Comparison of ENCODE assay signal across 9 mouse cellular contexts in genomic region chr19:47821494-47821872, GRCm38 (mm10). TPM values are rescaled to one million over a fixed set of nuclear protein-coding genes. Genes with fewer than 3 reads are reported as not detected.
DNase-seq lines count a peak whose midpoint lies in the region; ATAC-seq and TF ChIP-seq lines count a peak whose summit lies in the region.
"Had no signal": no experiment of that assay in that cellular context is flagged by ENCODE, and none has a peak within 500 bp of the region (broad histone marks: within the 10 kb centered on the region; RNA-seq: fewer than 3 reads in every experiment).

No protein-coding gene starts in this region.

- ATAC-seq in kidney, embryonic 15.5 days (replicated peaks; ENCODE audit: low FRiP score): no peak
- ATAC-seq in megakaryocyte progenitor cell, adult 5-6 weeks (replicated peaks; ENCODE audit: poor library complexity): peak; percentile 69

- H3K9ac ChIP-seq in kidney, embryonic 15.5 days: no peak overlapping the region
- H3K9ac ChIP-seq in ES-Bruce4 (ENCODE audit: low read depth, poor library complexity, severe bottlenecking): no peak overlapping the region

- no peak for TF ChIP-seq CTCF in ES-Bruce4 (IDR thresholded peaks at IDR 0.05; ENCODE audit: low read depth, low read length)

- H3K4me1 ChIP-seq in kidney, embryonic 15.5 days: peaks cover 9% of the 10 kb centered on the region; the same call in 1 of the 2 replicates
- H3K4me1 ChIP-seq in ES-Bruce4 (ENCODE audit: control insufficient read depth, insufficient read depth, low read length): no peaks in the 10 kb centered on the region

- H3K27me3 ChIP-seq in kidney, embryonic 15.5 days: peaks cover 16% of the 10 kb centered on the region
- H3K27me3 ChIP-seq in ES-Bruce4 (ENCODE audit: control insufficient read depth, insufficient read depth, low read length, poor library complexity, severe bottlenecking): no peaks in the 10 kb centered on the region

- no peak for DNase-seq in kidney, postnatal 10 days
- DNase-seq in B cell, adult 2 months: peak; percentile 24 to 26
- no peak for DNase-seq in retina, postnatal 1 day
- no peak for DNase-seq in layer of hippocampus, adult 18-20 months (ENCODE audit: low spot score in 2 of 2)

- no peak for TF ChIP-seq POLR2A in ES-Bruce4 (IDR thresholded peaks at IDR 0.05; ENCODE audit: insufficient read depth, low read length)

- H3K36me3 ChIP-seq in kidney, embryonic 15.5 days: no peaks in the 10 kb centered on the region
- H3K36me3 ChIP-seq in ES-Bruce4 (ENCODE audit: control insufficient read depth, insufficient read depth, low read length, poor library complexity, severe bottlenecking): no peaks in the 10 kb centered on the region

- no peaks in the 10 kb centered on the region for H3K9me3 ChIP-seq in kidney, embryonic 15.5 days (replicated peaks)
- H3K9me3 ChIP-seq in ES-Bruce4 (replicated peaks; ENCODE audit: control insufficient read depth, insufficient read depth, low read length, poor library complexity, severe bottlenecking): no peaks in the 10 kb centered on the region

- no peak overlapping the region for H3K4me3 ChIP-seq in kidney, embryonic 15.5 days (replicated peaks)
- H3K4me3 ChIP-seq in ES-Bruce4 (ENCODE audit: low read depth, low read length): no peak overlapping the region
- H3K4me3 ChIP-seq: erythroblast, embryonic 14.5 days had no signal

- H3K27ac ChIP-seq in kidney, embryonic 15.5 days: no peak overlapping the region
- 0 out of 2 replicates have a peak overlapping the region, but pooled peaks have one; percentile 15 for H3K27ac ChIP-seq in ES-Bruce4 (ENCODE audit: insufficient read depth, low read length)

- no peak for TF ChIP-seq EP300 in ES-Bruce4 (IDR thresholded peaks at IDR 0.05; ENCODE audit: insufficient read depth, low read depth, low read length)

- WGBS in kidney, embryonic 15.5 days: 57% methylated on average over 7 of the region's 7 CpGs

- 0 out of 2 replicates have a peak overlapping the region, but pooled peaks have one; percentile 23 for H3K4me2 ChIP-seq in kidney, embryonic 15.5 days

RNA-seq across cellular contexts. Expression of gene Gsto1, which starts 33.3 kb away (rescaled TPM):
- 115 and 119 TPM in 2 replicates for polyA plus RNA-seq in kidney, embryonic 15.5 days (2015; fragmentation: Nextera tagmentation; extraction: Ambion mirVana)
- 125 and 130 TPM in 2 replicates for polyA plus RNA-seq in ES-Bruce4 (2011; ENCODE audit: insufficient read depth, insufficient read length, low read depth, missing spikeins)
- 413 and 417 TPM in 2 replicates for total RNA-seq in megakaryocyte progenitor cell, adult 5-6 weeks (2015)
- total RNA-seq in megakaryocyte progenitor cell, adult 5-6 weeks (2017): 162 and 194 TPM in 2 replicates
- total RNA-seq in layer of hippocampus, adult 18-20 months (2021): 10 to 100 TPM; 46.2 to 47.4 TPM

RNA-seq across cellular contexts. Expression of gene Gsto2, which starts 43.9 kb away (rescaled TPM):
- 1.6 and 2.0 TPM in 2 replicates for polyA plus RNA-seq in kidney, embryonic 15.5 days (2015; fragmentation: Nextera tagmentation; extraction: Ambion mirVana)
- 1.2 TPM in 2 replicates for polyA plus RNA-seq in ES-Bruce4 (2011; ENCODE audit: insufficient read depth, insufficient read length, low read depth, missing spikeins)
- total RNA-seq in megakaryocyte progenitor cell, adult 5-6 weeks (2015): not detected in 2 replicates
- total RNA-seq in megakaryocyte progenitor cell, adult 5-6 weeks (2017): 0.34 and 0.62 TPM in 2 replicates
- 1 to 10 TPM; 2.9 to 3.7 TPM for total RNA-seq in layer of hippocampus, adult 18-20 months (2021)
- total RNA-seq: MEL had no signal
- polyA plus RNA-seq: erythroblast, embryonic 14.5 days had no signal

Comparison
In these comparisons a context has a peak if more than half of its experiments do, and no peak if none do; other contexts are left out.
1. DNase-seq: peak in B cell, adult 2 months (2 of 2); none in kidney, postnatal 10 days (single experiment), retina, postnatal 1 day (single experiment) and layer of hippocampus, adult 18-20 months (0 of 2).